Mouse (Mus musculus) left cerebral cortex, postnatal 4 days (tissue): ENCODE results near the gene Kcnh2. TPM values are rescaled to one million over a fixed set of nuclear protein-coding genes. Genes with fewer than 3 reads are reported as not detected.

Source experiments
- DNase-seq: peaks from one replicate; pipeline ENCODE4 v3.0.0-alpha.2; 2022
- intact Hi-C: fragments of 180-260 bp; cut with DNase I; formaldehyde crosslinking; loops from one replicate; pipeline ENCODE4 v1.15.1; 2025
- total RNA-seq, 2 experiments: library from RNA; stranded (reverse); gene quantifications; 2 replicates each; pipeline ENCODE4 v1.2.3; 2021

Gene Kcnh2
- total RNA-seq, 2 experiments from 2014 or later, result 16.4 to 21.2 TPM

DNA sequence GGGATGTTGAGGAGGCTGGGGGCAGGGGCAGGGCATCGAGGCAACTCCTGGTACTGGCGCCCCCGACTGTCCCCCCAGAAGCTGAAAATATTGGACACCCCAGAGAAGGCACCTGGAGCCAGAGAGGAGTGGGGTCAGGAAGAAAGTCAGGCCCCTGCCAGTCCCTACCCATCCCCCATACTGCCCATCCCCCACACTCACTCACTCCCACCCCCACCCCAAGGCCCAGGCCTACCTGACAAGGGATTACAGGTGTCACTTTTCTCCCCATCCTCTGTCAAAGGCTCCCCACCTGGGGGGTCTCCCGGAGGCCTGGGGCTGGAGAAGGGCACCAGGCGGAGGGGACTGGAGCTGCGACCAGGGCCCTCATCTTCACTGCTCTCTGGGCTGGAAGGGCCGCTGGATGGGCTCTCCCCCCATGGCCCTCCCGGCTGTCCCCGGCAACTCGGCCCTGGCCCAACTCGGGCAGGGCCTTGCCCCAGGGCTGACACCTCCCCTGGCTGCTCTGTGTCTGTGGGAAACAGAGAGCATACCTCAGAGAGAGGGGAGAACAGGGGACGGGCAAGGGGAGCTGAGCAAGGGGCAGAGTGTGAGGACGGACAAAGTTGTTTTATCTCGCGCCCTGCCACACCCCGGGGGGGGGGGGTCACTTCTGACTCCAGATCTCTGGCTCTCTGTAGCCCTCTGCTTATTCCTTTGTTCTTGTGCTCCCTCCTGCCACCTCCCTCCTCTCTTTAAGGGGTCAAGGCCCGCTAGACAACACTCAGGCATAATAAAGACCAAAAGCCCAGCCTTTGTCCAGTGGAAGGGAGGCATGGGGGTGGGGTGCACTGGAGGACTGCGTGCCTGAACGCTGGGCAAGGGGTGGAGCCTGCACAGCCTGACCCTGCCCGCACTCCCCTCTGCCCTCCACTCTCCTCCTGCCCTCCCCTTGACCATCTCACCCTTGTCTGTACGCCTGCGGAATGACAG, 29.4 kb downstream of the Kcnh2 start:
- intact Hi-C loops, result no loop called here

DNA sequence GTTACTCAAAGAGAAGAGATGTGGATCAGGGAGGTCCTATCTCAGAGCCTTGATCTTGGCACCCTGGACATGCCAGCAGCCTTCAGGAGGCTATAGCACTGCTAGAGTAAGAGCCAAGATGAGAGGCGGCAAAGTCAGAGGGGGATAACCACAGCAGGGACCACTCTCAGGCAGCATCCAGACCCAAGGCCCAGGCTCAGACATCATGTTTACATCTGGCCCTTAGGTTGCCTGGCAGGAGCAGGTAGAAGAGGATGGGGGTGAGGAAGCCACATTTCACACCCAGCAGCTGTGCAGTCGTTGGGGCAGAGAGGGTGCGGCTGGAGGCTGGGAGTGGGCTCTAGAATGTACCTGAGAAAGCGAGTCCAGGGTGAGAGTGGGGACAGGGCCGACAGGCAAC, 30.5 kb downstream of the Kcnh2 start:
- intact Hi-C loops, result no loop called here

More for the DNA sequence above, 29.4 kb downstream of the Kcnh2 start:
- DNase-seq, result no peak

DNA sequence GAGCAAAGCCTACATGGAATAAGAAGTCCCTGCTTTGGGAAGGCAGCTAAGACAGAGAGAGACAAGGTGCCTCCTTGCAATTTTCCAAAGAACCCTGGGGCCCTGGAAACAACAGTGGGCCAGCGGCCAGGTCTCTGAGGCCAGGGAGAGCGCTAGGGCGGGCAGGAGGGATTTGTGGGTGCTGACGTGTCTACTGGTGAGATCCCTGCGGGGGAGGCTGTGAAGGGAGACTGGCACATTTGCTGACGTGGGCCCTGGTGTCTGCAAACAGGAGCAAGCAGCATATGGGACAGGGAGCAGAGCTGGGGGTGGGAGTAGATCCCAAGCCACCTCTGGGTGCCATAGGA, 31.0 kb downstream of the Kcnh2 start:
- DNase-seq, result no peak
- intact Hi-C loops, result no loop called here

More for the DNA sequence above, 30.5 kb downstream of the Kcnh2 start:
- DNase-seq, result no peak

DNA sequence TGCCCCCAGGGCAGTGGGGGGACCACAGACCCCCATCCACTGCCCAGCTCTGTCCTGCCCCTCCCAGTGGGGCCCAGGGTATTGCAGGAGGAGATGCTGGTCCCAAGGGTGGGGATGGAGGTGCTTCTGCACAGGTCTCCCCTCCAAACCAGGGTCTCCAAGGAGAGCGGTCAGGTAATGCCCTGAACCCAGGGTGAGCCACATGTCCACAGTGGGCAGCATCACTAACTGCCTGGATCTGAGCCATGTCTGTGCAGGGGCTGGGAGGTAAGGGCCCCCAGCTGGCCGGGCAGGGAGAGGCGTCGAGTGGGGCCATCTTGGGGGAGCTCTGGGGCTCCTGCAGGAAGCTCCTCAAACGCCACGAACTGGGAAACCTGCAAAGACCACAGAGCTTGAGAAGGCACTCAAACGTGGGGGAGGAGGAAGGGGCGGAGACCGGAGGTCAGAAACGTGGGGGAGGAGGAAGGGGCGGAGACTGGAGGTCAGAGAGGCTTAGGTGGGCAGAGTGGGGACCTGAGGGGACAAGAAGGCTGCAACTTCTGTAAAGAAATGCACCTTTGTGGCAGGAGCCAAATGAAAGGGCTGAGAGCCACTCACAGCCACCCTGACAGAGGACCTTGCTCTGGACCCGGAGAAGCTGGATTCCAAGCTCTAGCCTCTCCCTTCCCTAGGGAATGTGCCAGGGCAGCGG, 31.5 kb downstream of the Kcnh2 start:
- DNase-seq, result no peak
- intact Hi-C loops, result no loop called here

DNA sequence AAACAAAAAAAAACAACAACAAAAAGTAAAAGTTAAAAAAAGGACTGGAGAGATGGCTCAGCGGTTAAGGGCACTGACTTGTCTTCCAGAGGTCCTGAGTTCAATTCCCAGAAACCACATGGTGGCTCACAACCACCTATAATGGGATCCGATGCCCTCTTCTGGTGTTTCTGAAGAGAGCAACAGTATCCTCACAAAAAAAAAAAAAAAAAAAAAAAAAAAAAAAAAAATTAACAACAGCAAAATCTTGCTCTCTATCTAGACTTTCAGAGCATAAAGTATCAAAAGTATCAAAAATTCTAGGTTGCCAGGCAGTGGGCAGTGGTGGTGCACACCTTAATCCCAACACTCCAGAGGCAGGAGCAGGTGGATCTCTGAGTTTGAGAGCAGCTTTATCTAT, 42.2 kb downstream of the Kcnh2 start:
- intact Hi-C loops, result no loop called here
- no peak for DNase-seq

DNA sequence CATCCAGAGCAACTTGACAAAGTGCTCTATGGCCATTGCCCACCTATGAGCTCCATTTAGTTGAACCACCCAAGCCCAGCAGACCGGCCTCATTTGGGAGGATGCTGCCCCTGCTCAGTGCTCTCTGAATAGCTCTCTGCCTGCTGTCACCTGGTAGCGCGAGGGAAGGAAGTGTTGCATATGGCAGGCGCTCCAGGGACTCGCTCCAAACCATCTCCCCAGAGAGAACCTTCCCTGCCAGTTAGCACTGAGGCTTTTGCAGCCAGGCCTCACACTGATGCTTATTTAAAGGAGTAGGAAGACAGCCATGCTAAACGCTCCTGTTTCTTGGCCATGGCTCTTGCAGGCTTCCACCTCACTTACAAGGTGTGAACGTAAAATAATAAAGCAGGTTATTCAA, 42.8 kb downstream of the Kcnh2 start:
- intact Hi-C loops, result no loop called here
- no peak for DNase-seq

DNA sequence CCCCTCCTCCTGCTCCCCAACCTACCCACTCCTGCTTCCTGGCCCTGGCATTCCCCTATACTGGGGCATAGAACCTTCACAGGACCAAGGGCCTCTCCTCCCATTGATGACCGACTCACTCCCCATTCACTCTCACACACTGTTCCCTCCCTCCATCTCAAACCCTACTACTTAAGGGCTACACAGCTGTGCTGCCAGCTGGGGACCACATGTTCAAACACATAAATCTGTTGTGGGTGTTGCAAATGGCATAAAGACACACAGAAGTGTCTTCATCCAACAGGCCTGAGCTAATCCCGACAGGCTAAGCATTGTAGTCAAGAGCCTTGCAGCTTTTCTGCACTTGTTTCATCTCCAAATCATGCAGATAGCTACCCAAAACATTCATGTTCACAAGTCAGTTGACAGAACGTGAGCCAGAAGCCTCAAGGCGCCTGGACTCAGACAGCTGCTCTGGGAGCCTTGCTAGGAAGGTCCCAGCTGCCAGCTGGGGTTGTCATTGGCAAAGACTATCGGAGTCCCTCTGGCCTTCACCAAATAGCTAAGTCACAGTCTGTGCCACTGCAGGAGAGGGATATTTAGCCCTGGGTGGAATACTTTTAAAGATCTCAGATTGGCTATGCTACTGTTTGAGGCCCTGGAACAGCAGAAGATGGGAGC, 44.2 kb downstream of the Kcnh2 start:
- intact Hi-C loops, result no loop called here
- DNase-seq, result peak; percentile 59

DNA sequence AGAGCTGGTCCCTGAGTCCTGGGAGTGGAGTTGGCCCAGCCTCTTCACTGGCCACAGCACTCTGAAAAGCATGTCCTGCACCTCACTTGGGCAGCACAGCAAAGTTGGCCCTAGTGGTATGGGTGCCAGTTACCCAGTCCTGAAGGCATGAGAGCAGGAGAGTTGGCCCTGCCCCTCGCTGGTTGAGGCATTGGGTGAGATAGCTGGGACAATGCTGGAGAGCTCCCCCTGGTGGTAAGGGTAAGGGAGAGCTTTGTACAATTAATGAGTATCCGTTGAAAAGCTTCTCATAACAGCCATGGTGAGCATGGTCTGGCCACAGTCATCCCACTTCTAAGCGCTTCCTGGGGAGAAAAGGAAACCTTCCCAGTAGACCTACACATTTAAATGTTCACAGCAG, 48.2 kb downstream of the Kcnh2 start:
- DNase-seq, result no peak
- intact Hi-C loops, result no loop called here

DNA sequence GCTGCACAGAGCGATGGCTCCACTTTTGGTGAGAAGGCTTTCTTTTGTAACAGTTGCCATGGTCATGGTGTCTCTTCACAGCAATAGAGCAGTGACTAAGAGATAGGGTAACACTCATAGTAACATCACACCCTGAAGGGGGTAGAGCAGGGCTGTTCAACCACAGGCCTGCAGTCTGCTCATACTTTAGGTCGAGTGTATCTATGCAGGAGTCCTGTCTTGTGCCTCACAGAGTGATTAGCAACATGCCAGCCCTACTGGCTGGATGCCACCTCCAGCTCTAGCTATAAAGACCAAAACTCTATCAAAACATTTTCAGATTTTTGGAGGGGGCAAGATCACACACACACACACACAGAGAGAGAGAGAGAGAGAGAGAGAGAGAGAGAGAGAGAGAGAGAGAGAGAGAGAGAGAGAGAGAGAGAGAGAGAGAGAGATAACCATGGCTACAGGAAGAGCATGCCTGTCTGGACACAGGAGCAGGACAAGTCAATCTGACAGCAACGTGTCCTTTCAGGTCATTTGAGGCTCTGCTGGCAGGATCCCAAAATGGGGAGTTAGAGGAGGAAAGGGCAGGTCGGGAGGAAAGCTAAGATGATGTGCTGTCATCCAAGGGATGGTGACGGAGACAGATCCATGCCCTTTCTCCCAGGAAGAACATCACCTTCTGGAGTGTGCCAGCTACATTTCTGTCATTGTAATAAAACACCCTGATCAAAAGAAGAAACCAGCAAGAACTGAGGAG, 51.4 kb downstream of the Kcnh2 start:
- intact Hi-C loops, result no loop called here

DNA sequence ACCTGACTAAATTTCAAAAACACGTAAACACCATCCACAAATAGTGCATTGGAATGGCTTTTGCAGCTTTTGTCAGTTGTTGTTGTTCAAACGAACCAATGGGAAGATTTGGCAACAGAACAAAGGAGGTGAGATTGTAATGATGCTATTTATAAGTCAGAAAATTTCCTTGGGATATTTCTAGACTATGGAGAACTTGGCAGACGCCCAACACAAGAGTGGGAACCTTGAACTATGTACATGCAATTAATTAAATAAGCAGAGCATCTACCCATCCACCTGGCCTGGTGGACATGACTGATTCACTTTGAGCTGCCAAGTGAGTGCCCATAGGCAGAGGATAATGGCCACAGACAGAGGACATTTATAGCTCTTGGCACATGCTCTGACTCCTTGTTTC, 59.5 kb downstream of the Kcnh2 start:
- no peak for DNase-seq
- intact Hi-C loops, result no loop called here

More for the DNA sequence above, 51.4 kb downstream of the Kcnh2 start:
- peak; percentile 49 for DNase-seq

DNA sequence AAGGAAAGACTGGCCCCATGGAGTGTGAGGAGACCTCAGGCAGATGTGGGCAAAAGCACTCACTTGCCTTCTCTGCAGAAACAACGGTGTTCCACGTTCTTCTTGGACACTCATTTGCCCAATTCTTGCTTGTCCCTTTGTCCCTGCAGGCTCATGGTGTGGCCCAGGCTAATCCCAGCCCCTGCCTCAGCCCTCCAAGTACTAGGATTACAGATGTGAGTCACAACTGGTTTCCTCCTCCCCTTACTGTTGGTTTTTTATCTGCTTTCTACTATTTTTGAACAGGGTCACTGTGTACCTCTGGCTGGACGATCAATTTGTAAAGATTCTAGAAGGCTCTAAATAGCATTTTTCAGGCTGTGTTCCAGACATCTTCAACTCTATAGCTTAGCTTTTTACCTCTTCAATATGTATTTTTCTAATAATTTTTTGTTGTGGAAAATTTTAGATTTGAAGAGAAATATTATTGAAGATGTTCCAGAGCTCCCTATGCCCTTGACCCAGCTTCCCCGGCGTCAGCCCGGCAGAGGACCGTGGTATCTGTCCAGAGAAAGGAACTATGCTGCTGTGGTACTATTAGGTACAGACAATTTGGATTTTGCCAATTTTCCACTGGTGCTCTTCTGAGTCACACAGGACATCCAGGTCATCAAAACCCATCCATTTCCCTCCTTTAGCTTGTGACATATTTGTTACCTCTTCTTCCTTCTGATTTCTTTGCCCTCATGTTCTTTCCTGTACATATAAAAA, 65.0 kb downstream of the Kcnh2 start:
- DNase-seq, result no peak
- intact Hi-C loops, result no loop called here

DNA sequence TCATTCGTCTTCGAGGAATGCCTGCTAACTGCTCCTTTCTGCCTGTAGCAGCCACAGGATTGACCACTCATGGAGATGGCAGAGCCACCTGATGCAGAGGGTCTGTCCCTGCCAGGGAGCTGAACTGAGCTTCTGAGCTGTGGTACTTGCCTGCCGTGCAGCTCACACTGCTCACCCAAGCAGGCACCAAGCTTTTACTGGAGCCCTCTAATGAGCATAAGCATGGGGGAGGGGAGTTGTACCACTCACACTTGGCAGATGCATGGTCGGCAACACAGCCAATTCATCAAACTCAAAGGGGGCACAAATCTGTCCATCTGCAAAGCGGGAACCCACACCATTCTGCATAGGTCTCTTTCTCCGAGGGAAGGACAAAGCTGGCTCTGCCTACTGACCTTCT, 67.3 kb downstream of the Kcnh2 start:
- peak; percentile 40 for DNase-seq
- intact Hi-C loops, result no loop called here

DNA sequence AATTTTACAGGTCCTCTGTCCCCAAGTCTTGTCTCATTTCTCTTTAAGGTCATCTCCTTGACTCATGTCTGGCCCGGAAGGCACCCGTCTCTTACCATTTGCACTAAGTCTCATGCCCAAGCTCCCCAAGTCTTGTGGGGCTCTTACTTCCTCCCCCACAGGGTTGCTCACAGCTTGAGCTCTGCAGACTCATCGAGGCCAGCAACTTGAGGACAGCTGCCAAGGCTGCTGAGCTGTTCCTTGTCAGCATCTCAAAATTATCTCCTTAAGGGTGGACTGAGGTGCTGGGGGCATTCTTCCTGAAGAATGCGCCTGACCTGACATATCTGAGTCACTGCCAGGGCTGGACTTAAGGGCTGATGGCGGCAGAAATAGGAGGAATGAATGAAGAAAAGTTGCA, 68.2 kb downstream of the Kcnh2 start:
- intact Hi-C loops, result no loop called here
- DNase-seq, result no peak

DNA sequence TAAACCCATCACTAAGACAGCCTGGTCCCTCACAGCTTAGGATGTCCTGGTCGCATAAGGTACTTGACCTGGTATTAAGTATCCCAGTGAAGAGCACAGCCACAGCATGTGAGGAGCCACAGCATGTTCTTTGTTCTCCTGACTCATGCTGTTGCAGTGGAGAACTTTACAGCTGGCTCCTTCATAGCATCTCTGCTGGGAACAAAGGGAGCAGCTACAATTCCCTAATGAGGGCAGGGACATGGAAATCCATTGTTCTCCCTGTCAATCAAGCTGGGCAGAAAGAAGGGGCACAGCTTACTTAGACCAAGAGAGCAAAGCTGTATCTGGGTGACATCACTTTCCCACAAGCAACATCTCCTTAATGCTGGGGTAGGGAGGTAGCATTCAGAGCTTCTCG, 70.9 kb downstream of the Kcnh2 start:
- no peak for DNase-seq
- intact Hi-C loops, result no loop called here

DNA sequence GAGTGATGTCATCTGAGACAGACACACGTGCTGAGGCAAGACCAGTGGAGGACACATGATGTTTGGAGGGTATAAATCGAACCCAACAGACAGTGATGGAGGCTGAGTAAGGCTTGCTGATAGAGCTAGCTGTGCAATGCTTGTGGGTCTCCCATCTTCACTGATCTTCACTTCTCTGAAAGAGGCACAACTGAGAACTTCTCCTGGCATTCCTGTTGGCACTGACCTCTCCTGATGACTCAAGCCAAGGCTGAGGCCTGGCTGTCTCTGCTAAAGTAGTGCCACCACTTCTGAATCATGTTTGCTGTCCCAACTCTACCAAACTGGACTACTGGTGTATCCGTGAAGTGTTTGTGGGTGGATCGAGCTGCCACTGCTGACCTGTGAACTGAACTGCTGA, 71.9 kb downstream of the Kcnh2 start:
- no peak for DNase-seq
- intact Hi-C loops, result no loop called here

DNA sequence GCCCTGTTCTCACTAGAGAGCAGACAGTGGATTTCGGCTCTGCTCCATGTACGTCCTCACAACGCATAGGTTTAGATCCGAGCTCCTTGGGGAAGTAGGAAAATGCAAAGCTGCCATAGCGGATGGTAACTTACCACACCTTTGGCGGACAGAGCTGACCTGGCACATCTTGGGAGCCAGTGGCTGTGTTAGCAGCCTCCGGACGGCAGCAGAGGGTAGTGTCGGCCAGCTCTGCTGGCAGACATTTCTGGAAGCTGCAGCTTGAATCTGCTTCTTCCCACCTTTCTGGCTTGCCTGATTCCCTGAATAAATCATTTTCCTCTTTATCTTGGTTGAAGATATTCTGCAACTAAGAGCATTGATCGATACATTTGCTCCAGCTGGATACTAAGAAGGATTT, 73.2 kb downstream of the Kcnh2 start:
- no peak for DNase-seq
- intact Hi-C loops, result no loop called here

DNA sequence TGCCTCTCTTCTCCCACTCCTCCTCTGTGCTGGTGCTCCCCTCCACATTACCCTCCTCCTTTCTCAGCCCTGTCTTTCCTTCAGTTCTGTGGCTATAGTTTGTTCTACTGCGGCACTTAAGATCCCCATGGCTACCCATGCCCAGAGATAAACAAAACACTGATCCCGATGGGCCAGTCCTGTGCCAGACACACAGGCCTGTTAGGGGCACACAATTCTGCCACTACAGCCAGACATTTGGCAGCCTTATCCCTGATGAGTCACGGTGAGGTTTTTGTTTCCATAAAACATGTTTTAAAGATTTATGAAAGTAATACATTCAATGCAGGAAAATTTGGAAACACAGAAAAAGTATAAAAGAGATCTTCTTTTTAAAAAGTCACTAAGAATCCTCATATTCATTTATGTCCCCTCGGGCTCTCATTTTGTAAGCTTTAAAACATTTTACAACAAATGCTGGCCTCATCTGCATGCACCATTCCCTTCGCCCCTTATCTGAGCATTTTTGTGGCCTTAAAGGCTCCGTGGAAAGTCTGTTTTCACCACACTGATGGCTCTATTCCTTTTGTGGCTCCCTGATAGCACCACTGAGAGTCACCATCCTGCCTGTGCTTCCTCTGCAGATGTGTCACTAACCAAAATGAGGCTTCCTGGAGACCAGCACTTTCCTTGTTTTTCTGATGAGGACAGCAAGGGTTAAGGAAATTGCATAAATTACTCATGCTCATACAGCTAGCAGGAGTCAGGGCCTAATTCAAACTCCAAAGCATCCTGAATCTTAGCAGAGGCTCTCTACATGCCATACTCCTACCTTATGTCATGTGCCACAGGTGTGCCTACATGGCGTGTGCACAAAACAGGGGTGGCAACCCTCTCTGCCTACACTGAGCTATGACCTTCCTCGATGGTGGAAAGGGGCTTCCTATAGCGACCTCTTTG, 77.5 kb downstream of the Kcnh2 start:
- intact Hi-C loops, result no loop called here
- DNase-seq, result no peak

DNA sequence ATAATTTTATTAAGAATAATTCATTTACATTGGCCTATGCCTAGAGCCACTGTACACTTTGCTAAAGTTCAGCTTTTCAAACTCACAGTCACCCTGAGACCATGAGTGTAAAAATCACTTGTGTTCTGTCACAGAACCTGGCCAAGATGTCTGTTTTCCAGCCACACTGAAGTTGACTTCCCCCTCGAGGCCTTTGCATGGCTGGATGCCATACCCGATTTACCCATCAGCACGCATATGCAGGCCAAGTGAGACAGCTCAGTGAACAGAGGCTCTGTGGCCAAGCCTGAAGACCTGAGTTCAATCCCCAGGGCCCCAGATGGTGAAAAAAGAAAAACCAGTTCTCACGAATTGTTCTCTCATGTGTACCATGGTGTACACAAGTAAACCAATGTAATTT, 80.5 kb downstream of the Kcnh2 start:
- DNase-seq, result peak; percentile 45
- intact Hi-C loops, result no loop called here
